Mouse (Mus musculus) adrenal gland (tissue): ENCODE results near the gene Spock1.

Source experiments
- intact Hi-C: fragments of 180-260 bp; cut with DNase I; formaldehyde crosslinking; loops from one replicate; pipeline ENCODE4 v1.15.1; 2025

Gene Spock1

GRCm38 (mm10) chr13:57662554-57662953 is 245.6 kb downstream of the Spock1 start:
- intact Hi-C loops = no loop called here

GRCm38 (mm10) chr13:57660523-57660922 is 247.6 kb downstream of the Spock1 start:
- intact Hi-C loops = no loop called here

DNA sequence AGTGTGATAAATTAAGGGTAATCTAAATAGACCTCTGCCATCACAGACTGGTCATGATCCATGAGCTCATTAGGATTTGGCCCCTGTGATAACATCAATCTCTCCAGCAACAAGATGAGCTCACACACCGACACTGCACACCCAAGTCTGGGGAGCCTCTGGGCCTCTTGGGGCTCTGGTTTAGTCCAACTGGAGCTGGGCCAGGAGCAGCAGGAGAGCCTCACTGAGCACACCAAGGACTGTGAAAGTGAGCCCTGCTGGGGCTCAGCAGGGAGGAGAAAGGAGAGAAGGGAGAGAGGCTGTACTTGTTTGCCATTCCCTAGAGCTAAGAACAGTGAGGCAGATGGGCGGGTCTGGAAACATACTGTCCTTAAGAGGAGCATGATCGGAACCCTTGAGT is 248.3 kb downstream of the Spock1 start:
- intact Hi-C loops = no loop called here

GRCm38 (mm10) chr13:57656606-57657005 is 251.5 kb downstream of the Spock1 start:
- intact Hi-C loops = no loop called here

GRCm38 (mm10) chr13:57654362-57654761 is 253.8 kb downstream of the Spock1 start:
- intact Hi-C loops = no loop called here

DNA sequence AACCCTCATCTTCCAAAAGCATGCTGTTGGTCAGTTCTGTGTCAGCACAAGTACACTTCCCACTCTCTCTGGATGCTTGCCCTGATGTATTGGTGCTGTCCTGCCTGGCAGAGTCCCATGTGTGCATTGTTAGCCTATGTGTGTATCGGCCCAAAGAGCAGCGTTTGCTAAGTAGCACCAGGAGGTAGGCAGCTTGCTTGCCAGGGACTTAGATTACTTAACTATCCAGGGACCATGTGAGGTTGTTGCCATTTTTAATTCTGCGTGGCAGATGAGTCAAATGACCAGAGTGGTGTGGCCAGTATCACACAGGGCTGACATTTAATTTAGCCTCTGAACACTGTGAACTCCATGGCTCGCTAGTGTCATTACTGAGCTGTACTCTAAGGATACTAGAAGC is 256.9 kb downstream of the Spock1 start:
- intact Hi-C loops = no loop called here

- intact Hi-C loops = no loop called here
These were observed 259.3 kb downstream of the Spock1 start for GRCm38 (mm10) chr13:57648784-57649183.

GRCm38 (mm10) chr13:57647456-57647855 is 260.7 kb downstream of the Spock1 start:
- intact Hi-C loops = no loop called here

GRCm38 (mm10) chr13:57643036-57643435 is 265.1 kb downstream of the Spock1 start:
- intact Hi-C loops = no loop called here

DNA sequence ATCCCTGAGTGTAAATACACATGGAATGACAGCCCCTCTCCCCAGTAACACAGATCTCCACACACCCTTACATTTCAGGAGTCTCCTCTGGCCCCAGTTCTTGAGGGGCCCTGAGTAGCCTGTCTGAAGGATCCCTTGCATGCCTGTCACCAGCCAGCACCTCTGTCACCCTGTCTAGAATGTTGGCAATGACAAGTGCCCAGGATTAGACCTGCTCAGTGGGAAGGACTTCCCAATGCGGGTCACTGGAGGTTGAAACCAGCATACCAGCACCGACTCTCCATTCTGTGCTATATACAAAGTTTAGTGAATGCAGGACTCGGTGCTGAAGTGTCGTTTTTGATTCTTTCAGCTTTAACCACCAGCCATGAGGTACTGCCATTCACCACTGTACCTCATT is 266.5 kb downstream of the Spock1 start:
- intact Hi-C loops = no loop called here

GRCm38 (mm10) chr13:57640968-57641367 is 267.2 kb downstream of the Spock1 start:
- intact Hi-C loops = no loop called here

- intact Hi-C loops = no loop called here
These were observed 269.3 kb downstream of the Spock1 start for GRCm38 (mm10) chr13:57638820-57639219.

DNA sequence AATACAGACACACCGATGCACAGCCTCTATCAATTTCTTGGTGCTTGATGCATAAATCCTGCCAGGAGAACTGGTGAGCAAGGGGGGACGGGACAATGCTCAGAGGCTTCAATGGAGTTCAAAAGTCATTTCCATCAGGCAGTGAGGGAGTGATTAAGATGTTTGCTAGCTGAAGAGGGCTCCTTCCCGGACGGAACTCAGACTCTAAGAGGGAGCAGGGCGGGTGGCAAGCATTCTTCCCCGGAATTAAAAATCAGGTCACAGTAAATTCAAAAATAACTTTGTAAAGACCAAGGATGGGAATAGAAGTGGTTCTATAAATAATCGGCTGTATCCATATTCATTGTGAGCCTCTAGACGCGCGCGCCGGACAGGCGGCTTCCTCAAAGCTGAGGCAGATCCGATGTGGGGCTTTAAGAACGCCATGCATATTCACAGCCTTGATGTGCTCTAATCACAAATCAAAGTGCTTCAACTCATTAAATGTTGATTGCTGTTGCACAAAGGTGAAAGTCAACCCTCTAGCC is 270.5 kb downstream of the Spock1 start:
- intact Hi-C loops = no loop called here

GRCm38 (mm10) chr13:57637080-57637572 is 271.0 kb downstream of the Spock1 start:
- intact Hi-C loops = no loop called here

DNA sequence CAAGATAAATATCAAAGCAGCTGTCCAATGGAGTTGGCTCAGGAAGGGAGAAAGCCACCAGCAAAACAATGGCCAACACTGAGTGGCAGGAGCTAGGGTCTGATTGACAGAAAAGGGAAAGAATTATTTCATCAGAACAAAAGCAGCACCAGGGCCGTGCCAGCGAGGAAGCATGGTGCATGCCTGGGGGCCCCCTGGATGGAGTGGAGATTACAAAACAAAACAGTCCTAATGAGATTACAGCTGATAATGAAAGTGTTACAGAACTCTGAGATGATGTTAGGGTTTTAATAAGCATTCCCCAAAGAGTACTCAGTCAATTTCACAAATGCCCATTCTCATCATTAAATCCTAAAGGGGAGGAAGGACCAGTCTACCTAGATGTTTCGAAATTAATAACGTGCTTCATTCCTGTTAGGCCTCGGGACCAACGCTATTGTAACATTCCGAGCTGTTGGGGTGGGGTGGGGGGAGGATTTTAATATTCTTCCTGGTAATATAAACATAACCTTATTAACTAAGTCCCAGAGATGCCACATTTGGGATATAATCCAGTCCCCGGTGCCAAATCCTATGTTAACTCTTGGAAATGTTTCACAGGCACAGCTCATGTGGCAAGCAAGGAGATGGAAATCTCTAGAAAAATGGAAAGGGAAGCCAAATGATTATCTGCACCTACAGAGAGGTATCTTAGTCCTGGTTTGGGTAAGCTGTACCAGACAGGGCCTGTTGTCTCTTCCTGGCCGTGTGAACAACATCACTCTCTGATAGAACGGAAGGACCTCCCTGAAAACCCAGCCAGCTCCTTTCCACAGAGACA is 271.7 kb downstream of the Spock1 start:
- intact Hi-C loops = no loop called here

- intact Hi-C loops = no loop called here
These were observed 277.6 kb downstream of the Spock1 start for GRCm38 (mm10) chr13:57630532-57630931.

DNA sequence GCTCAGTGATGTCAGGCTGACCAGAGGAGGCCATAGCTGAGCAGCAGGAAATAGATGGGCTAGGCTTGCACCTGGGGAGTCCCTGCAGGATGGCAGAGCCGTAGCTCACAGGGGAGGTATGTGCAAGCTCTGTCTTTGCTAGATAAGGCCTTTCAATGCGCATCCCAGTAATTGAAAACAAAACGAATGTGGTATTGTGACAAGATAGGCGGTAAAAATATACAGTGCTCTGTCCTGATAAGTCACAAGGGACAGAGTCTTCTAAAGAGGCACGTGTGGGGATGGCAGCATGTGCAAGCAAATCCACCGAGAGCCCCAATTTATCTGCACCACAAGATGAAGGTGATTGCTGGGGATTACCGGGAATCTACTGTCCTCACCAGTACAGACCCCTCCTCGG is 279.9 kb downstream of the Spock1 start:
- intact Hi-C loops = no loop called here

DNA sequence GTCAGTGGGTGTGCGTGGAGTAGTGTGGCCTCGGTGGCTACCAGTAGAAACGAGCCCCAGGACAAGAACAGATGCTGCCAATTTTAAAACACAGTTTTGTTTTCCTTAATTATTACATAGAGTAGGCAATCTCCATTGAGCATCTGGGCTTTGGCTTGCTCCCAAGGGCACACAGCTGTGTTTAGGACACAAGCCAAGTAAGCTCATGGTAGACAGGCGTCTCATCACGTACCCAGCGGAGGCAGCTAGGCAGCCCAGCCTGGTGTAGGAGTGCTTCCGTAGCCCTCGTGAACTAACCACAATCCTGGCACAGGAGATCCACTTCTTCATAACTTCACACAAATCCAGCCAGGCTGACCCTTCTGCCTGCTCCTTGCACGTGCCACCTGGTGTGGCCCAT is 281.7 kb downstream of the Spock1 start:
- intact Hi-C loops = no loop called here

DNA sequence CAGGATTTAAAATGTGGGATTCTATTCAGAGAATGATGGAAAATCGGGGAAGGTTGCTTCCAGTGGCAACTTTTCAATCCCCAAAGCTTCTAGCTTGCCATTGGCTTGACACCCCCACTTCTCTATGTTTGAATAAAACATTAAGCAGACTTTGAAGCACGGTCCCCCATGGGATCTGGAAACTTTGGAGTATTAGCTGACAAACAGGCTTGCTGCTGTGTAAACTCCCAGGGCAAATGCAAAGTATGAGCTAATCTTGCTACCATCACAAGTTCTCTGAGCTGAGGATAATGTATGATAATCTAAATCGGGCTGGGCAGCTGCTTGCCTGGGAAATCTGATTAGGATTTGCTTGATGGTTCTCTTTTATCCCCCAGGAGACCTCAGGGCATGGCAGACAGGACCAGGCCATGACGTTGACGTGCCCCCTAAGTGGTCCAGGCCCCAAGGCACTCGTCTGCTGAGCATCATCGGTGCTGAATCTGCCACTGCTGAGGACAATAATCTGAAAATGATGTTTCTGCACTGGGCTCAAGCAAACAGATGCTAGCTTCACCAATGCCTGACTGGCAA is 284.1 kb downstream of the Spock1 start:
- intact Hi-C loops = no loop called here

GRCm38 (mm10) chr13:57619079-57619768 is 288.9 kb downstream of the Spock1 start:
- intact Hi-C loops = no loop called here

DNA sequence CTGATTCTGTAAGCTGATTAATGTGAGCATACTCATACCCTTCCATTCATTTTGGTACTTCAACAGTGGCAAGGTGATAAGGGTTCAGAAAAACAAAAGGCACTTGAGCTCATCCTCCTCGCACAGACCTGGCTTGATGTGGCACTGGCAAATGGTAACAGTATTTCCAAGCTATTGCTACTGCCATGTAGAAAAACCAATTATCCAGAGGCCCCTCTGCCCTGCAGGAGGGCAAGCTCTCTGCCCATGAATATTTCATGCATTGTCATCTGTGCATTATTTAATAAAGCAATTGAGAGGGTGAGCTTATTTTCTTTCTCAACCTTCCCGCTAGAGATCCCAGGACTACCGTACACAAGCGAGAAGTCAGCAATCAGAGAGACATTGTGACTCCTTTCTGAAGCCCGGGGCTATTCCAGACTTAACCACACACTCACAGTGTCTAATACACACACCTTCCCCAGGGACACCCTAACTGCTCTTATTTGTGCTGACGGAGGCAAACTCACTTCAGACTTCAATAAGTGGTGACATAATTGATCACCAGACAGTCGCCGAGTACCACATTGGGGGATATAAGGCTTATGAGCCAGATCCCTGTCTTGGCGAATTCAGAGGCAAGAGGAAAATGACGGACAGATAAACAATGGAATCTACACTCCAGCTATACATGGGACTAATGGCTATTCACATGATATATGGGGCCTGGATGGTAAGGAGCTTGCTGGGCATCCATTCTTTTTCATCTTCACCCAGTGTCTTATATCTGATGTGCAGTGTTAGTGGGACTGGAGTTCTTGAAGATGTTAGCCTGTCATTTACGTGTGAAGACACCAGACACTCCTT is 296.6 kb downstream of the Spock1 start:
- intact Hi-C loops = no loop called here
